Mouse (Mus musculus): Measurements from ENCODE around the gene Rreb1. TPM values are rescaled to one million over a fixed set of nuclear protein-coding genes. Genes with fewer than 3 reads are reported as not detected.

The Rreb1 gene
- total RNA-seq, 2 experiments from 2014 or later, result 44.6 to 48.8 TPM

- no peak for DNase-seq
Observed at GRCm38 (mm10) chr13:37980346-37980745, 202.1 kb downstream of the Rreb1 start.

DNA sequence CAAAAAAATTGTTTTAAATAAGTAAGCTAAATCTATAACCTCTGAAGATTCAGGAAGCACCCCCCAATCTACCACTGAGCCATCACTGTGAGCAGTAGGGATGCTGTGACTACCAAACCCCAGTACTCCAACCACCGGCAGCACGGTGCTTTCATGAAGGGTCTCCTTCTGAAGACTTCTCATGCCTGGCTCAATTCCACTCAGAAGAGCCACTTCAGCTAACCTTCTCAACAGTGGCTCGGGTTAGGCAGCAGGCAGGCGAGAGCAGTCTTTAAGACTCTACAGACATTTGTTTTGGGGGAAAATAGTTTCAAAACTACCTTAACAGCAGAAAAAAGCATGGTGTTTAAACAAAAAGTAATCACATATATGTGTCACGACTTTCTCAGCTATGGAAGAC is 202.9 kb downstream of the Rreb1 start:
- no peak for DNase-seq

GRCm38 (mm10) chr13:37986166-37986565 is 208.0 kb downstream of the Rreb1 start:
- no peak for DNase-seq

DNA sequence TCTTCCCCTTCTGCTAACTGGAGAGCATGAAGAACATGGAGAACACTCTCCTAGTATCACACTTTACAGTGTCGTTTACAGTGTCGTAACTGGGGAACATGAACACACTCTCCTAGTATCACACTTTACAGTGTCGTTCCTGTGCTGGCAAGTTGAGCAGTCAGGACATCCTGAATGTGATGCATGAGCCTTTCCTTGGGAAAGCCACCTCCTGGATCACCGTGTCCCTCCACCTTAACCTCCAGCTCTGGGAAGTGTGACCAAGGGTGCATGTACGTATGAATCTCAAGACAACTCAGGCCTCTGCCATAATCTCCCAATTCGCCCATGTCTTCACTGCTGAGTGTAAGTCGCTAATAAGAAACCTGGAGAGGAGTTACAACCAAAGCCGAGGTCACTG is 211.5 kb downstream of the Rreb1 start:
- DNase-seq, result no peak

DNA sequence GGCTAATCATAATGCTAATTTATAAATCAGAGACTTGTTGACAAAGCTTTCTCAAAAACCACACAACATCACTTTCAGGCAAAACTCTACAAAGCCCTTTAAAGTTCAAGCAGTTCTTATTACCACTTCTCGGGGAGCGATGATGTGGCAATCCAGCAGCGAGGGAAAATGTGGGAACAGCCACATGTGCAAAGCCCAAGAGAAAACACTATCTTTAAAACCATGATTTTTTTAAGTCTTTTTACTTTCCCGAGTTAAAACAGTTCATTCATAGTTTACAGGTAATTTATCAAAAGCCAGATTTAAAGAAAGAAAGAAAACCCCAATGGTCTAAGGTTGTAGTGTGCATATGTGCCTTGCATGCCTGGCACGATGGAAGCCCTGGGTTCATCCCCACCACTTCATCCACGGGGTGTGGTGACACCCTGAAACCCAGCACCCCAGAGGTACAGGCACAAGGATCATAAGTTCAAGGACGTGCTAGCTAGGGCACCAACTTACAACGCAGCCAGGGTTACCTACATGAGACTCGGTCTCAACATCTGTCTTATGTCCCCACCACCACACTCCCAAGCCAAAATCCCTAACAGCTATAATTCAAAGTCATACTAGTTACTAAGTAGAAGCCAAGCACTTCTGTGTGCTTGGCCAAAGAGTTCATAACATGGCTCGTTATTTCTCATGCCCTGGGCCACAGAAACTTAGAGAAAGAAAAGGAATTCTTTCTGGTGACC is 214.6 kb downstream of the Rreb1 start:
- DNase-seq, result no peak

- no peak for DNase-seq
Observed at GRCm38 (mm10) chr13:37993376-37993703, 215.1 kb downstream of the Rreb1 start.

GRCm38 (mm10) chr13:37993704-37994404 is 215.7 kb downstream of the Rreb1 start, which contains the start of gene Ssr1:
Gene Ssr1 (minus strand): TSS chr13:37994217.
- peak; percentile 98 for DNase-seq

GRCm38 (mm10) chr13:37994405-37994749 is 216.2 kb downstream of the Rreb1 start:
- no peak for DNase-seq

DNA sequence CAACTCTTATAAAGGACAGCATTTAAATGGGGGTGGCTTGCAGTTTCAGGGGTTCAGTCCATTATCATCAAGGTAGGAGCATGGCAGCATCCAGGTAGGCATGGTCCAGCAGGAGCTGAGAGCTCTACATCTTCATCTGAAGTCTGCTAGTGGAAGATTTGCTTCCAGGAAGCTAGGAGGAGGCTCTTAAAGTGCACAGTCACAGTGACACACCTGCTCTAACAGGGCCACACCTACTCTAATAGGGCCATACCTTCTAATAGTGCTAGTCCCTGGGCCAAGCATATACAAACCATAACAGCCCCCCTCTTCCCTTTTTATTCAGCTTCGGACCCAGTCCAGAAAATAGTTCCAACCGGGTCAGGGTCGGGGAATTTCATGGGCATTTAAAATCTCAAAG is 221.5 kb downstream of the Rreb1 start:
- no peak for DNase-seq

Other genes starting within 250 kb of the Rreb1 start
- 10 to 100 TPM; 93.1 to 98.7 TPM for gene Ssr1, start 215.8 kb downstream of the Rreb1 start, total RNA-seq (2021)